Comparison of ENCODE assay signal across 8 mouse cellular contexts in genomic region chr11:83417080-83417479, GRCm38 (mm10). TPM values are rescaled to one million over a fixed set of nuclear protein-coding genes. Genes with fewer than 3 reads are reported as not detected.
DNase-seq lines count a peak whose midpoint lies in the region; ATAC-seq lines count a peak whose summit lies in the region.
"Had no signal": no experiment of that assay in that cellular context is flagged by ENCODE, and none has a peak within 500 bp of the region (broad histone marks: within the 10 kb centered on the region; RNA-seq: fewer than 3 reads in every experiment).

No protein-coding gene starts in this region.

- peak; percentile 57 for DNase-seq in midbrain, embryonic 14.5 days
- DNase-seq in adrenal gland, postnatal 36 days = peak; percentile 77 to 83
- peak; percentile 83 for DNase-seq in hindlimb bud, embryonic 11.5 days (ENCODE audit: extremely low spot score, low read depth, low spot score)
- no peak for DNase-seq in frontal cortex, postnatal 14 days (ENCODE audit: low spot score in 2 of 2)

- no peaks in the 10 kb centered on the region; the same call in 1 of the 2 replicates for H3K36me3 ChIP-seq in midbrain, embryonic 14.5 days (ENCODE audit: control insufficient read depth, insufficient read depth, low read length)
- H3K36me3 ChIP-seq in midbrain, embryonic 15.5 days (replicated peaks) = no peaks in the 10 kb centered on the region
- H3K36me3 ChIP-seq in forebrain, embryonic 16.5 days (ENCODE audit: control insufficient read depth, insufficient read depth) = no peaks in the 10 kb centered on the region

- H3K9me3 ChIP-seq in midbrain, embryonic 14.5 days (ENCODE audit: control insufficient read depth, low read length) = no peaks in the 10 kb centered on the region
- H3K9me3 ChIP-seq in midbrain, embryonic 15.5 days = no peaks in the 10 kb centered on the region
- no peaks in the 10 kb centered on the region for H3K9me3 ChIP-seq in forebrain, embryonic 16.5 days (ENCODE audit: control insufficient read depth, low read length)

- H3K4me3 ChIP-seq in midbrain, embryonic 14.5 days (replicated peaks; ENCODE audit: low read depth, low read length) = no peak overlapping the region
- no peak overlapping the region for H3K4me3 ChIP-seq in midbrain, embryonic 15.5 days
- H3K4me3 ChIP-seq in forebrain, embryonic 16.5 days (replicated peaks; ENCODE audit: low read length) = no peak overlapping the region

- peaks cover 7% of the 10 kb centered on the region for H3K4me1 ChIP-seq in midbrain, embryonic 14.5 days (ENCODE audit: control insufficient read depth, insufficient read depth, low read length)
- H3K4me1 ChIP-seq in midbrain, embryonic 15.5 days = peaks cover 16% of the 10 kb centered on the region
- H3K4me1 ChIP-seq in forebrain, embryonic 16.5 days (replicated peaks; ENCODE audit: control insufficient read depth, insufficient read depth, low read length) = peaks cover 15% of the 10 kb centered on the region

- peaks cover 26% of the 10 kb centered on the region for H3K27me3 ChIP-seq in midbrain, embryonic 14.5 days (ENCODE audit: control insufficient read depth, insufficient read depth, low read length)
- H3K27me3 ChIP-seq in midbrain, embryonic 15.5 days (replicated peaks) = peaks cover 28% of the 10 kb centered on the region
- H3K27me3 ChIP-seq in forebrain, embryonic 16.5 days (replicated peaks; ENCODE audit: control insufficient read depth, insufficient read depth, low read length) = peaks cover 14% of the 10 kb centered on the region

- ATAC-seq in midbrain, embryonic 14.5 days (ENCODE audit: low FRiP score, low TSS enrichment) = no peak
- no peak for ATAC-seq in midbrain, embryonic 15.5 days (replicated peaks)
- peak; percentile 64 for ATAC-seq in megakaryocyte-erythroid progenitor cell, adult 5-6 weeks (replicated peaks; ENCODE audit: low FRiP score, low TSS enrichment, poor library complexity, severe bottlenecking)
- ATAC-seq in forebrain, embryonic 16.5 days = no peak

- no peak overlapping the region for H3K27ac ChIP-seq in midbrain, embryonic 14.5 days (replicated peaks; ENCODE audit: low read depth, low read length)
- no peak overlapping the region for H3K27ac ChIP-seq in midbrain, embryonic 15.5 days
- H3K27ac ChIP-seq in forebrain, embryonic 16.5 days (ENCODE audit: low read length) = no peak overlapping the region

- no peak overlapping the region for H3K9ac ChIP-seq in midbrain, embryonic 14.5 days (replicated peaks; ENCODE audit: low read length)
- H3K9ac ChIP-seq in midbrain, embryonic 15.5 days = no peak overlapping the region
- H3K9ac ChIP-seq in forebrain, embryonic 16.5 days (replicated peaks; ENCODE audit: low read depth, low read length) = no peak overlapping the region

- no peak overlapping the region for H3K4me2 ChIP-seq in midbrain, embryonic 14.5 days (ENCODE audit: low read length)
- H3K4me2 ChIP-seq in midbrain, embryonic 15.5 days = no peak overlapping the region
- H3K4me2 ChIP-seq in forebrain, embryonic 16.5 days (ENCODE audit: low read length) = no peak overlapping the region

- 16% methylated on average over 5 of the region's 5 CpGs for WGBS in midbrain, embryonic 14.5 days
- 12% methylated on average over 5 of the region's 5 CpGs for WGBS in midbrain, embryonic 15.5 days
- WGBS in forebrain, embryonic 16.5 days = 9% methylated on average over 5 of the region's 5 CpGs

RNA-seq across cellular contexts. Expression of gene Rasl10b, which starts 8.1 kb away (rescaled TPM):
- polyA plus RNA-seq in midbrain, embryonic 14.5 days (2014; fragmentation: Nextera tagmentation; extraction: Ambion mirVana) = 18.3 and 37.9 TPM in 2 replicates
- polyA plus RNA-seq in midbrain, embryonic 15.5 days (2015; fragmentation: Nextera tagmentation; extraction: Ambion mirVana) = 43.2 and 45.6 TPM in 2 replicates
- total RNA-seq in adrenal gland, postnatal 36 days (2021) = 10 to 100 TPM; 12.0 to 13.6 TPM
- not detected in 2 replicates for total RNA-seq in megakaryocyte-erythroid progenitor cell, adult 5-6 weeks (2014; fragmentation: Nextera tagmentation)
- total RNA-seq in megakaryocyte-erythroid progenitor cell, adult 5-6 weeks (2017) = 0.19 TPM in 1 of 2 replicates, not detected in the other
- 24.7 and 31.4 TPM in 2 replicates for polyA plus RNA-seq in forebrain, embryonic 16.5 days (2015; fragmentation: Nextera tagmentation; extraction: Ambion mirVana)

RNA-seq across cellular contexts. Expression of gene Gas2l2, which starts 12.2 kb away (rescaled TPM):
- 0.11 and 0.18 TPM in 2 replicates for polyA plus RNA-seq in midbrain, embryonic 14.5 days (2014; fragmentation: Nextera tagmentation; extraction: Ambion mirVana)
- 0.36 and 0.54 TPM in 2 replicates for polyA plus RNA-seq in midbrain, embryonic 15.5 days (2015; fragmentation: Nextera tagmentation; extraction: Ambion mirVana)
- total RNA-seq in adrenal gland, postnatal 36 days (2021) = not detected
- not detected in 2 replicates for total RNA-seq in megakaryocyte-erythroid progenitor cell, adult 5-6 weeks (2014; fragmentation: Nextera tagmentation)
- total RNA-seq in megakaryocyte-erythroid progenitor cell, adult 5-6 weeks (2017) = not detected in 2 replicates
- 0.39 and 0.81 TPM in 2 replicates for polyA plus RNA-seq in forebrain, embryonic 16.5 days (2015; fragmentation: Nextera tagmentation; extraction: Ambion mirVana)

RNA-seq across cellular contexts. Expression of gene 1700020L24Rik, which starts 20.4 kb away (rescaled TPM):
- polyA plus RNA-seq in midbrain, embryonic 14.5 days (2014; fragmentation: Nextera tagmentation; extraction: Ambion mirVana) = 0.69 and 1.2 TPM in 2 replicates
- polyA plus RNA-seq in midbrain, embryonic 15.5 days (2015; fragmentation: Nextera tagmentation; extraction: Ambion mirVana) = 0.68 and 0.70 TPM in 2 replicates
- total RNA-seq in adrenal gland, postnatal 36 days (2021) = under 1 TPM; 0.30 to 0.43 TPM
- total RNA-seq in megakaryocyte-erythroid progenitor cell, adult 5-6 weeks (2014; fragmentation: Nextera tagmentation) = 2.6 TPM in 1 of 2 replicates, not detected in the other
- not detected in 2 replicates for total RNA-seq in megakaryocyte-erythroid progenitor cell, adult 5-6 weeks (2017)
- 0.26 and 1.0 TPM in 2 replicates for polyA plus RNA-seq in forebrain, embryonic 16.5 days (2015; fragmentation: Nextera tagmentation; extraction: Ambion mirVana)
- total RNA-seq: gastrocnemius, postnatal 4 days had no signal

RNA-seq across cellular contexts. Expression of gene Mmp28, which starts 45.8 kb away (rescaled TPM):
- polyA plus RNA-seq in midbrain, embryonic 14.5 days (2014; fragmentation: Nextera tagmentation; extraction: Ambion mirVana) = 1.6 and 2.7 TPM in 2 replicates
- 2.9 and 3.4 TPM in 2 replicates for polyA plus RNA-seq in midbrain, embryonic 15.5 days (2015; fragmentation: Nextera tagmentation; extraction: Ambion mirVana)
- total RNA-seq in adrenal gland, postnatal 36 days (2021) = 10 to 100 TPM; 11.0 to 12.7 TPM
- total RNA-seq in megakaryocyte-erythroid progenitor cell, adult 5-6 weeks (2014; fragmentation: Nextera tagmentation) = 0.37 TPM in 1 of 2 replicates, not detected in the other
- total RNA-seq in megakaryocyte-erythroid progenitor cell, adult 5-6 weeks (2017) = 0.19 and 0.42 TPM in 2 replicates
- polyA plus RNA-seq in forebrain, embryonic 16.5 days (2015; fragmentation: Nextera tagmentation; extraction: Ambion mirVana) = 1.8 and 1.9 TPM in 2 replicates

RNA-seq across cellular contexts. Expression of gene Taf15, which starts 55.8 kb away (rescaled TPM):
- 13.7 and 17.0 TPM in 2 replicates for polyA plus RNA-seq in midbrain, embryonic 14.5 days (2014; fragmentation: Nextera tagmentation; extraction: Ambion mirVana)
- polyA plus RNA-seq in midbrain, embryonic 15.5 days (2015; fragmentation: Nextera tagmentation; extraction: Ambion mirVana) = 12.2 and 12.6 TPM in 2 replicates
- 10 to 100 TPM; 62.2 to 78.5 TPM for total RNA-seq in adrenal gland, postnatal 36 days (2021)
- 60.9 and 72.5 TPM in 2 replicates for total RNA-seq in megakaryocyte-erythroid progenitor cell, adult 5-6 weeks (2014; fragmentation: Nextera tagmentation)
- 24.0 and 32.8 TPM in 2 replicates for total RNA-seq in megakaryocyte-erythroid progenitor cell, adult 5-6 weeks (2017)
- polyA plus RNA-seq in forebrain, embryonic 16.5 days (2015; fragmentation: Nextera tagmentation; extraction: Ambion mirVana) = 8.8 and 17.1 TPM in 2 replicates

Comparison
In these comparisons a context has a peak if more than half of its experiments do, and no peak if none do; other contexts are left out.
1. DNase-seq: peak in midbrain, embryonic 14.5 days (single experiment), adrenal gland, postnatal 36 days (2 of 2) and hindlimb bud, embryonic 11.5 days (single experiment); none in frontal cortex, postnatal 14 days (0 of 2).